Mouse (Mus musculus) G1E (cell line): ENCODE measurements around the gene Cd59b.

Source experiments
- CTCF ChIP-seq: IDR thresholded peaks from 2 replicates; pipeline ENCODE4 v1.5.1; 2012; ENCODE audit warnings: low read depth, low read length, inconsistent platforms, mixed read lengths
- GATA1 ChIP-seq: IDR thresholded peaks from 2 replicates; pipeline ENCODE4 v1.6.1; 2012; ENCODE audit warnings: borderline replicate concordance, low read length, inconsistent platforms, mixed read lengths

GRCm38 (mm10) chr2:104023096-104023495 is 46.6 kb upstream of the Cd59b start:
- TF ChIP-seq GATA1 (no peak), CTCF (no peak)
